Mouse (Mus musculus) CD4-positive, CD25-positive, alpha-beta regulatory T cell, adult 4 months (primary cell): ENCODE results near the gene D17H6S53E. TPM values are rescaled to one million over a fixed set of nuclear protein-coding genes. Genes with fewer than 3 reads are reported as not detected.

Experiments used
- ATAC-seq: one replicate; pipeline ENCODE4 v1.8.0; 2017
- polyA plus RNA-seq, 2 experiments: library from polyadenylated mRNA; unstranded; fragments of 100-300 nt; shearing (Covaris generic); gene quantifications; one replicate each; pipeline ENCODE4 v1.2.1; 2017

The D17H6S53E gene
- 10 to 100 TPM; 24.2 to 33.4 TPM for polyA plus RNA-seq

DNA sequence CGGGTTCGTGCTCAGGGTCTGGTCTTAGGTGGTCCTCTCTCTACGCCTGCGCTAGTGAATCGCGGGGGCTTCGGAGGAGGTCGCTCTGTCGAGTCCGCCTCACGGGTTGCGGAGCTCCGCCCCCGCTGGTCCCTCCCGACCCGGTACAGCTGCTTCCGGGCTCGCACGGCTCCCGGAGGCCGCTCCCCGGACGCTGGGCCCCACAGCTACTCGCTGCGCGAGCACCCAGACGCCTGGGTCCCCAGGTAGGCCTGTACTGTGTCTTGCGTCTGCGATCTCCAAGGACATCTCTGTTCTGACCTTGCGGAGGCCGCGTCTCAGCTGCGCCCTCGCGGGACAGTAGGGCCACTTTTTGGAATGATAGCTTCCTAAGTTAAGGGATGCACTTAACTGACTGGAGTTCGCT lies at the start of gene D17H6S53E:
TSS of gene D17H6S53E (plus strand) at position 168 of the 406 bp plus-strand sequence.
- ATAC-seq: peak; percentile 75

DNA sequence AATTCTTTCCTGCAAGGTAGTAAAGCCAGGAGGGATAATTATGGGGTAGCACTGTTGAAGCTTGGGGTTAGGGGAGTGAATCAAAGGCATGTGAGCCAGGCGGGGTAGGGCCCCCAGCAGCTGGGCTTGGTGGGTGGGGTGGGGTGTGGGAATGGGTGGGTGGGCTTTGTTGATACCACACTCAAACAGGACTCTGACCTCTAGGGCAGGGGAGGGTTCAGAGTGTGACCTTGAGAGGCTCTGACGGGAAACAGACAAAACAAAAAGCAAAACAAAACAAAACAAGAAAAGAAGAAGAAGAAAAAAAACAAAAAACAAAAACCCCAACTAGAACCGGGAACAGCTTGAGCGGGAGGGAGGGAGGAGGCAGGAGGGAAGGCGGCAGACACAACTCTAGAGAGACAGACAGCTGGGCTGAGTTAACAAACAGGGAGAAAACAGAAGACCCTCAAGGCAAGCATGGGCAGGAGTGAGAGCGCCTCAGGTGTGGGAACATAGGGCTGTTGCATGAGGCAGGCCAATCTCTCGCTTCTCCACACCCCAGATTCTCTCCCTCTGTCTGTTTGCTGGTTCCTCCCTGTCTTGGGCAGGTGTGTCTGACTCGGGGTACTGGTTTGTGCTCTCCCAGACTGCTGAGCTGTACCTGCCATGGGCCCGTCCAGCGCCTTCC lies 49.5 kb upstream of the D17H6S53E start, which contains the start of gene Ly6g6e:
TSS of gene Ly6g6e (plus strand) at position 396 of the 670 bp plus-strand sequence.
- no peak for ATAC-seq

DNA sequence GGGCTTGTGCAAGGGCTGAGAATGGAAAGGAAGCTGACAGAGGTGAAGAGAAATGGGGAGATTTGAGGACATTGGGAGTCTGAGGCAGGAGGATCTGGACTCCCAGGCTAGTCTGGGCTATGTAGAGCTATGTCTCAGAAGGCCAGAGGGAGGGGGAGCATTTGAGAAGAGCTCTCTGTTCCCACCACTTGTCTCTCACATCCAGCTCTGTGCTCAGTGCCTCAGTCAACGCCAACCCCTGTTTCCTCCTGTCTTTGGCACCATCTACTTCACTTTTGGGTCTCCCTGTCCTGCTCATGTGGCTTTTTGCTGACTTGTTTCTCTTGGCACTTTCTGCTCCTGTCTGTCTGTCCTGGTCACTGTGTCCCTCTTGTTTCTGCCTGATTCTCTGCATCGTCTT lies 48.9 kb upstream of the D17H6S53E start:
- ATAC-seq: no peak

DNA sequence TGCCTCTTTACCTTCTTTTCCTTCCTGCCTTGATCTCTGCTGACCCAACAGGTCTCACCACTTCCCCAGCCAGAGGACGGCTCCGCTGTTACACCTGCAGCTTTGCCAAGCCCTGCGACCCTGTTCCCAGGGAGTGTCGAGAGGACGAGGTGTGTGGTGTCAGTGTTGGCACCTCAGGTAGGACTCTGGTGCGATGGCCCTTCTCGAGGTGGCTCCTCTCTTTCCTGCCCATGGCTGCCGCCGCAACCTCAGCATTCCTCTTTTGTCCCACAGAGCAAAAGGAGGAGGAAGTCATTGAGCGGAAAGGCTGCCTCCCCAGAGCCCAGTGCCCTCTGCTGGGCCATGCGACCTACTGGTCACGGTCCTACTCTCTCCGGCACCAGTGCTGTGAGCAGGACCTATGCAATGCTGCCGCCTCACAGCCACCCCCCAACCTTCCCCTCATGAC lies 48.4 kb upstream of the D17H6S53E start, which contains the start of gene Ly6g6d:
TSS of gene Ly6g6d (minus strand) at position 280 of the 448 bp plus-strand sequence.
- ATAC-seq: no peak

DNA sequence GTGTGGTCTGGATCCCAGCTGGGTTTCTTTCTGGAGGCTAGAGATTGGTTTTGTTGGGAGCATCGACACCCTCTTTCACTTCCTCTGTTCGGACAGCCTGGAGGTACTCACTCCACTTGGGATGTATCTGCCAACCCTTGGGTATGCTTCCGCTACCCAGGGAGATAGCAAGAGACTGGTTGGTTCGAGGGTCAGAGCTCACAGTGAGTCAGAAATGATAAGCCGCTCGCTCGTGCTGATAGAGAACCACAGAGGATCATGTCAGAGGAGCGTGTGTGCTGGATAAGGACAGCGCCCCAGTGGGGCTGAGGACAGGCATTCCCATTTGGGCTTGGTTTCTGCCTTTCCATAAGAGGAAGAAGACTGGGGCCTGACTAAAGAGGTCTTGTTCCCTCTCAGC lies 46.4 kb upstream of the D17H6S53E start:
- no peak for ATAC-seq

DNA sequence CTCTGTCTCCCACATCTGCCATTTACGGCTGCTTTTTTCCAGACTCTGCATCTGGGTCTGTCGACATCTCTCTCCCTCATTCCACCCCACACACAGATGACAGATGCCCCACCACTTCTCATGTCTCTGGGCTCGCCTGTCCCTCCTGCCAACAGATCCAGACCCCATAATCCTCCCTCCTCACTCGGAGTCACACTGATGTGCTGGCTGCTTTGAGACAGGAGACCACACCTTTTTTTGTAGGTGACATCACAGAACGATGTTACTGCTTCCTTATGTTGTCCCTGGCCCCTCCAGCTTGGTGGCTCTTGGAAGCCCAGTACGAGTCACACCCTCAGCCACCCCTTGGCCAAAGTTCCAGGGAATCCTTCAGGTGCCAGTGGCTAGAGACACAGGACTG lies 45.9 kb upstream of the D17H6S53E start:
- ATAC-seq: no peak

DNA sequence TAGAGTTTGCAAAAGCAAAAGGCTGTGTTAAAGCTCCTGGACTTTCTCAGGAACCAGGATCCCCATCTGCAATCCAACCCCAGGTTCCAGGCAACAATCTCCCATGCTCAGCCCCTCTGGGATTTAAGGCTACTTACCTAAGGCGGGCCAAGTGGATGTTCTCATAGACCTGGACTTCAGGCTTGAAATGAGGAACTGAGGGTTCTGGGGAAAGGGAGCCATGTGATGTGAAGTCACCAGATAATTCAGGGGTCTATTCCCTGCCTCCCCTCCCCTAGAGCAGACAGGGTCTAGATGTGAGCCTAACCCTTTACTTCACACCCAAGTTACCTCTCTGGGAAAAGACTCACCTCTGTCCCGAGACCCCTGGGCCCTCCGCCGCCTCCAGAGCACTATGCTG lies 45.5 kb upstream of the D17H6S53E start:
- ATAC-seq: no peak

DNA sequence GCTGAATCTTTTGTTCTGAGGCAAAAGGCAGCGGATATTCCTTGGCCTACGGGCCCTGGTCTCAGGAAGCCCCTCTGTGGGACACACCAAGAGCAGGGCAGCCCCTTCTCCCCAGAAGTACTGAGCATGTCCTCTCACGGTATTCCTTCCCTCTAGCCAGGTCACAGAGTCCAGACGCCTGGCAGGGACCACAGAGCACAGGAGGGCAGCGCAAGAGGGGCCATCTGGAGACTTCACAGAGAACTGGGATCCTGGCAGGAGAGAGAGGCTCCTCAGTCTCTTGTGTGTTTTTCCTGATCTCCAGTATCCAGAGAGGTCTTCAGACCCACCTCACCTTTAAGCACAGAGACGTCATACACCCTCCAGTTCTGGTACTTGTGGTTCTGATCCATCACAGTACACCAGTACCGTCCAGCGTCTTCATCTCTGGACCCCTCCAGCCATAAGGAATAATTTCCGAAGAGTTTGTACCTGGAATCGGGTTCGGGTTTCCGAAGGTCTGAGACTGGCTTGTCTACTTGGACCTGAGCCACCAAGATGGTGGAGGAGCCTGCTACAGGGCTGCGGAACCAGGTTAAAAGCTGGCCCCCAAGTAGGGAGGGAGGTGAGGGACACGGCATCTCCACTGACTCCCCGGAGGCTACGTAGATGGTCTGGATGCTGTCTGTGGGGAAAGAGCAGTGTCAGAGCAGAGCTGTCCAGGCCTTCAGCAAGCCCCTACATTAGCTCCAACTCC lies 43.2 kb upstream of the D17H6S53E start:
- no peak for ATAC-seq

DNA sequence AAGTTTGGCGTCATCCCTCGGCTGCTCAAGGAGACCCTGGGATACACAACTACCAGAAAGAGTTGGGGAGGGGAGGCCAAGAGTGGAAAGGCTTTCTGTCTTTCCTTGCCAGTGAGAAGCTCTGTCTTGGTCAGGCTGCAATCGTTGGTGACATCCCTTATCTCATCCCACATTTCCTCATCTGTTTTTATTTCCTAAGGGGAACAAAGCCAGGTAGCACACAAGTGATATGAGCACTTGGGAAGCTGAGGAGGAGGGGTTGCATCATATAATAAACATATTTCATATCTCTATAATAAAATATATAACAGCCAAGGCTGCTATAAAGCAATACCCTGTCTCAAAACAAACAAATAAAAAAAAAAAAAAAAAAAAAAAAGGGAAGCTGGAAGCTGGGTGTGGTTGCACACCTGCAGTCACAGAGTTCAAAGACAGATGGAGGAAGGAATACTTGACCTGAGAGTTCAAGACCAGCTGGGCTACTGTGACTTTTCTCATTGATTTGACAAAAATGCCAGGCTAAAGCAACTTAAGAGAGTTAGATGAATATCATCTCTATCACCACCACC lies 42.2 kb upstream of the D17H6S53E start:
- no peak for ATAC-seq

DNA sequence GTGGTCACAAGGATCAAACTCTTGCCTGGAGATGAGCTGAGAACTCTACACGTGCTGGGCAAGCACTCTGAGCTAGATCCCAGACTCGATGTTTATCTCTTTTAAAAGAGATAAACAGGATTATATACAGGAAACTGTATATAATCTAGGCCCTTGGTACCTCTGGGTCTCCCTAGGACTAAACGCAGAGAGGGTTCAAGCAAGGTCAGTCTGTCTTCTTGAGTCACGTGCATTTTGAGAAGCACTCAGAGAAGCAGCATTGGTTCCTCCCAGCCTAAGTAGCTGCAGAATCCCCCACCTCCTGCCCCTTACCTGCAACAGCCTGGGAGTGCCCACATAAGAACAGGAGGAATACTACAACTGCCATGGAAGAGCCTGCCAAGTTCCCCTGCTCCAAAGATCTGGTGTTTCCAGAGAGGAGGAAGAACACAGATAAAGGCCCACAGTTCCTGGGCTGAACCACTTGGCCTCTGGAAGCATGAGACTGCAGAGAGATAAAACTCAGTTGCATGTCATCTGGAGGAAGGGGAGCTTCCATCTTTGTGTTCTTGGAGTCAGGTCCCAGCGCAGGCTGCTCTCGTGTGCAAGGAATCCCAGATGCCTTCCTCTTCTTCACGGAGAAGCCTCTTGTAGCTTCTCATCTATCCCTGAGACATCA lies 40.8 kb upstream of the D17H6S53E start, which contains the start of gene Ly6g6f:
TSS of gene Ly6g6f (minus strand) at position 403 of the 658 bp plus-strand sequence.
- no peak for ATAC-seq

DNA sequence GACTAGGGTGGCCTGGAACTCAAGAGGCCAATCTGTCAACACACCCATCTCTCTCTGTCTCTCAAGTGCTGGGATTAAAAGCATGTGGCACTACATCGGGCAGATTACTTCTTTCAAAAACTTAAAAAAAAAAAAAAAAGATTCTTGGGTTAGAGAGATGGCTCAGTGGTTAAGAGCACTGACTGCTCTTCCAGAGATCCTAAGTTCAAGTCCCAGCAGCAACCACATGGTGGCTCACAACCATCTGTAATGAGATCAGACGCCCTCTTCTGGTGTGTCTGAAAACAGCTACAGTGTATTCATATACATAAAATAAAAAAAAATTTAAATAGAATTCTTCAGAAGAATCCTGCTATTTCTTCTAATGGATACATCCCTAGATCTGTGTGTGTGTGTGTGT lies 38.0 kb upstream of the D17H6S53E start:
- ATAC-seq: no peak

DNA sequence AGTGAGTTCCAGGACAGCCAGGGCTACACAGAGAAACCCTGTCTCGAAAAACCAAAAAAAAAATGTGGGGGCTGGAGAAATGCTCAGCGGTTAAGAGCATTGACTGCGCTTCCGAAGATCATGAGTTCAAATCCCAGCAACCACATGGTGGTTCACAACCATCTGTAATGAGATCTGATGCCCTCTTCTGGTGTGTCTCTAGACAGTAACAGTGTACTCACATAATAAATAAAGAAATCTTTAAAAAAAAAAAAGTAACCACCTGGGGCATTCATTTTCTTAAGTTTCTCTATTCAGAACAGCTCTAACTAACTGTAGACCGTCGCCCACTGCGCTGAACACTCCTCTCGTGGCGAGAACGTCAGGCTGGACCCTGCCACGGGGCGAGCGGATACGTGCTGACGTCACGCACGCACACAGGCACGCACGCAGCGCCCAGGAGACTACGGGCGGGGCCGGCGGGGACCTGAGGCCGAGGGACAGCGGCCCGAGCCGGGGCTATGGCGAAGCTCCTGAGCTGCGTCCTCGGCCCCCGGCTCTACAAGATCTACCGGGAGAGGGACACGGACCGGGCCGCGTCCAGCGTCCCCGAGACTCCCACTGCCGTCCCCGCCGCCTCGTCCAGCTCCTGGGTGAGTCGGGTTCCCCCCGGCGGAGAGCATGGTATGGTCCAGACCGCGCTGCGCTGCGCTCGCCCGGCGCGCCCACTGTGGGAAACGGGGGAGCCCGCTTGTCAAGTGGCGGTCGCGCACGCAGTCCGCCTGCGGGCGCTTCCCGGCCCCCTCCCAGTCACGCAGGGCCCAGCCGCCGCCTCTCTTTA lies 37.1 kb upstream of the D17H6S53E start, which contains the start of gene Abhd16a:
TSS of gene Abhd16a (plus strand) at position 439 of the 820 bp plus-strand sequence.
- ATAC-seq: peak; percentile 94

DNA sequence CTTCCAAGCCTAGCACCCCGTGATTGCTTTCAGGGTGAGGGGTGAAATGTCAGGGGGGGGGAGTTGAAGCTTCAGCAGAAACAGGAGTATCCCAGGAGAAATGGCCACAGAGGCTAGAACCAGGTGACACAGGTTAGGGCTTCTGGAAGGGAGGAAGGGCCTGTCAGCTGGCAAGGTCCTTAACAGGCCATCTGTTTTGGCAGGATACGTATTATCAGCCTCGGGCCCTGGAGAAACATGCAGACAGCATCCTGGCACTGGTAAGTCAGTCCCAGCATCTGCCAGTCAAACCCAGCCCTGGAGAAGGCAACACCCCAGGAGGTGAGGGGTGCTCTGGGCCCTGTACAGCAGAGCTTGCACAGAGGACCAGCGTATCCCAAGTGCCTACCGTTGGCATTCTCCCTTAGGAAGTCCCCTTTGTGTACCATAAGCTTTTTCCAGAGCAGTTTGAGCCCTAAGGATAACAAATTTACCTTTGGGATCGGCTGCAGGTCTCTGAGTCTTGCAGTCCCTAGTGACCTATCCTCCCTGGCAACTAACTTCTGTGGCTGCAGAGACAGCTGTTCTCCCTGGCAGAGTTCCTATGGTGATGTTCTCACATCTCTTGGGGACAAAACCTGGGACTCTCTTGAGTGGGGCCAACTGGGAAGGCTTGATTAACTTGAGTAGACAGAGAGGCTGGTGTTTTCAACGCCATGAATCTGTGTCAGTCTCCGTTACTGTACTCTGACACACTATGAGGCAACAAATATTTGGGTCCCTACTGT lies 35.8 kb upstream of the D17H6S53E start:
- ATAC-seq: no peak

DNA sequence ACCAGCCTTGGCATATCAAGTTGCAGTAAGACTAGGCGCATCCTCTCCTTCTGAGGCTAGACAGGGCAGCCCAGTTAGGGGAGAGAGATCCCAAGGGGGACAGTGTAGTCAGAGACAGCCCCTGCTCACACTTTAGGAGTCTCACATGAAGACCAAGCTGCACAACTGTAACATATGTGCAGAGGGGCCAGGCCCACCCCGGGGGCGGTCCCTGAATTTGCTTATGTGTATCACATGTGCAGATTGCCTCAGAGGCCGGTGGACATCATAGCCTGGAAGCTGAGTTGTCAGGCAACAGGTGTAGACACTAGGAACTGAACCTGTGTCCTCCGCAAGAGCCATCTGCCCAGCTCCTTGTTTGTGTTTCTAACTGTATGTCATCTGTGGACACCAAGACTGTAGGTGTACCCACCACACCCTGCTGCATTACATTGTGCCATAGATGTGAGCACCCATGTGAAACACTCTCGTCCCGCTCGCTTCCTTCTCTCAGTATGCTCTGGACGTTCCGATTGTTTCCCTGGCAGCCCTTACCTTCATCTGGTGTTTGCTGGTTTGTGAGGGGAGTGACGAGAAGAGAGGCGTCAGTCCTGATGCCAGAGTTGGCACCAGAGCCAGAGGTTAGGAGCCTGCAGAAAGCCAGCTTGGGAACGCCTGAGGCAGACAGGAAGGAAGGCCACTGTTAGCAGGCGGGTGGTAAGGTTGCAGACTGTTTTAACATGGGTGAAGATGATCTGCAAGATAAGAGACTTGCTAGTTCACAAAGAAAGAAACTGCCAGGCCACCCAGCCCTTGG lies 33.6 kb upstream of the D17H6S53E start:
- ATAC-seq: no peak

DNA sequence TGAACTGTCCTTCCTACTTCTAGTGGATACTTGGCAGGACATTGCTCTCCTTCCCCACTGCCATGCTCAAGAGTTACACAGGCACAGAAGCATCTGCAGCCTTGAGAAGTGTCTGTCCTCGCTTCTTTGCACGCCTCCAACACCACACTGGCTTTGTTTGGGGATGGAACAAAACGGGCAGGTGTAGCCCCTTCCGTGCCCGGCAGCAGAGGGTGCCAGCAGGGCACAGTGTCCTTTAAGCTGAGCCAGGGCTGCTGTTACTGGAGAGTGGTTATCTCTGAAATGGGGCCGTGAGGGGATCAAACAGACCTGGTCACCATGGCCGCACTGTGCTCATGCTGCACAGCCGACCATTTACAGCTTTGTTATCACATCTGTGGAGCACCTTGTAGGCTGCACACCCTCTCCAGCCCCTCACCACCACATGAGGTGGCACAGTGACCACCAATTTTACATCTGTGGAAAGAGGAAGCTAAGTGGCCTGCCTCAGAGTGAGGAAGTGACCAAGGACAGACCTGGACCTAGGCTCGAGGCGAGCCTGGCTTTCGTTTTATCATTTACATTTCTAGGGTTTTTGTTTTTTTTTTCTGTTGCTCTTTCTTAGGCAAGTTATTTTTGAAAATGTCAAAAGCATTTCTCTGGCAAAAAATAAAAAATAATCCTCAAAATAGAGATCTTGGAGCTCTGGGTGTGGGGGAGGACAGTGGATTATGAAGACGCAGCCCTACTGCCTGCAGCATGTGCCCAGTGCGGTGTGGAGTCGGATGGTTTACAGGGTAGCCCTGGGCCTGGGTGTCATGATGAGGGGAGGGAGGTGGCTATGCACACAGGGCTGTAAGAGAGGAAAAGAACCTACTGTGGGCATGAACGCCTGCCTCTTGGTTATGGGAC lies 31.5 kb upstream of the D17H6S53E start:
- no peak for ATAC-seq

DNA sequence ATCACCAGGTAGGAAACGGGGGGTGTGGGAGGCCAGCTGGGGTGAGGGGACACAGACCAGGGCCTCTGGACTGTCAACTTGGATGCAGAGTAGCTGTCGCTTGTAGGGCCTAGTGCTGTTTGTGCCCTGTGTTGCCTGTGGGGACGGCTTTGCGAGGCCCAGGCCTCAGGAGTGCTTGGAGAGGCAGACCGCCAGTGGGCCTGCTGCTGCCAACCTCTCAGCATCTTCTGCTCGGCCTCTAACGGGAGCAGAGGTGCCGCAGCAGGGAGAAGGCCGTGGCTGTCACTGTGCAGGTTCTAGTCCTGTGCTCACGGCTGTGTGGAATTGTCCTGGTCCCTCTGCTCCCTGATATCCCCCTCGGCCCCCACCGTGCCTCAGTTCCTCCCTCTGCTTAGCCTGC lies 29.6 kb upstream of the D17H6S53E start:
- ATAC-seq: no peak

DNA sequence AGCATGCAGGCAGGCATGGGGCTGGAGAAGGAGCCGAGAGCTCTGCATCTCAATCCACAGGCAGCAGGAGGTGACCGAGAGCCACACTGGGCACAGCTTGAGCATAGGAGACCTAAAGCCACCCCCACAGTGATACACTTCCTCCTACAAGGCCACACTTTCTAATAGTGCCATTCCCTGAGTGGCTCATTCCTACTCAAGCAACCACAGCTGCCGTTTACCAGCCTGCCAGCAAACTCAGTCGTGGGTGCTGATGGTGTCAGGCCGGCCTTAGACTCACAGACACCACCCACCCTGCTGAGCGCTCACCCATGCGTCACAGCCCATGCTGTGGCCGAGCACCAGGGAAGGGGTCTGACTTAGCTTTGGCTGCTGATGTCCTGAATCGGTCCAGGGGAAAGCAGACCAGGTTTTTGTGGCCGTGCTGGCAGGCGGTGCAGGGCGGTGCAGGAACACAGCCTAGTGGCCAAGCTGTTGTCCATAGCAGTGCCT lies 29.0 kb upstream of the D17H6S53E start:
- no peak for ATAC-seq

DNA sequence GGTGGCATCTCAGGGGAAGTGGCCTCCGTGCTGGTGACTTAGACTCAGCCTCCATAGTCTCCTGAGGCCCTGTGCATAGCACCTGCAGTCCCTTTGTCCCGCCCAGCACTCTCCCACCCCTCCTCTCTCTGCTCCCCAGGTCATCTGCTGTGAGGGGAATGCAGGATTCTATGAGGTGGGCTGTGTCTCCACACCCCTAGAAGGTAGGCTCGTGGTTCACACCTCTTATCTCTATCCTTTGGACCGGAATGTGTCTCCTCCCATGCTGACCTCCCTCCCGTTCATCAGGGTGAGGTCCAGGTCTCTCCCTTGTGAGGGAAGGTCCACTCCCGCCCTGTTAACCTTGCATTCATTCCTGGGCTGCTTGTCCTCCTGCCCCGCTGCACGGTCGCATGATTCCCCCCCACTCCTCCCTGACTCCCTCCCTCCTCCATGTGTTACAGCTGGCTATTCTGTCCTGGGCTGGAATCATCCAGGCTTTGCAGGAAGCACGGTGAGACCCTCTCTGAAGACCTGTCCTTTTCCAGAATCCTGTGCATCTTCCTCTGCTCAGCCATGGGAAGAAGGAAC lies 25.9 kb upstream of the D17H6S53E start:
- no peak for ATAC-seq

DNA sequence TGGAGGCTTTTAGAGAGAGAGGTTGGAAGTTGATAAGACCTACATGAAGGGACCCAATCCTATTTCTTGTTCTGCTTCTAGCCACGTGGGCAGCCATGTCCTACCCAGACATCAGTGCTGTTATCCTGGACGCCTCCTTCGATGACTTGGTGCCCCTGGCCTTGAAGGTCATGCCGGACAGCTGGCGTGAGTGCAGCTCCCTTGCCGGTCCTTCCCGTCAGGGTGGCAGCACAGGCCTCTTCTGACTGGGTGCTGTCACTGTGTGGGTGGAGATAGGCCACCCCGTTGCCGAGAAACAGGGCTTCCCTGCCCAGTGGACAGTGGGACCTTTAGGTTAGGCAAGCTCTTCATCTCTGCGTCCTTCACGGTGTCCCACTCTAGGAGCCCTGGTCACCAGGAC lies 25.0 kb upstream of the D17H6S53E start:
- ATAC-seq: no peak
